Mouse (Mus musculus): ENCODE data around the gene Sptlc2.
"Not testable (repeated sequence)": the region's sequence is repeated elsewhere in the genome, so short reads cannot be mapped to it uniquely, and the experiment has no call there.

The Sptlc2 gene

GRCm38 (mm10) chr12:87330213-87330612 lies 57.9 kb downstream of the Sptlc2 start:
- DNase-seq: no peak

GRCm38 (mm10) chr12:87328025-87328424 lies 60.1 kb downstream of the Sptlc2 start:
- no peak for DNase-seq

- no peak for DNase-seq
Measured at GRCm38 (mm10) chr12:87327610-87328009, 60.5 kb downstream of the Sptlc2 start.

DNA sequence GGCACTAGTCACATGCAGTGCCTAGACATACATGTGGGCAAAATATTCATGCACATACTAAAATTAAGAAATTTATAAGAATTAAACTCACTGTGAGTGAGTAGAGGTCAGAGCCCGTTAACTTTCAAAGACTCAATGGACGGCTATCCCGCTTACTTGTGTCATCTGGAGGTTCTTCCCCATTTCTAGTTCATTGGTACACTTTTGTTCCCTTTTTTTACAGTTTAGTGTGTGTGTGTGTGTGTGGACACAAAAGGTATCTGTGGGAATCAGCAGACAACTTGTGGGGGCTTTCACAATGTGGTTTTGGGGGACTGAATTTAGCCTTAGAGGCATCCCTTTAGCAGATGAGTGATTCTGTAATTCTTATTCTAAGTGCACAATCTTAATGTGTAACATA lies 62.7 kb downstream of the Sptlc2 start:
- no peak for DNase-seq

- no peak for DNase-seq
Measured at GRCm38 (mm10) chr12:87319229-87319628, 68.9 kb downstream of the Sptlc2 start.

DNA sequence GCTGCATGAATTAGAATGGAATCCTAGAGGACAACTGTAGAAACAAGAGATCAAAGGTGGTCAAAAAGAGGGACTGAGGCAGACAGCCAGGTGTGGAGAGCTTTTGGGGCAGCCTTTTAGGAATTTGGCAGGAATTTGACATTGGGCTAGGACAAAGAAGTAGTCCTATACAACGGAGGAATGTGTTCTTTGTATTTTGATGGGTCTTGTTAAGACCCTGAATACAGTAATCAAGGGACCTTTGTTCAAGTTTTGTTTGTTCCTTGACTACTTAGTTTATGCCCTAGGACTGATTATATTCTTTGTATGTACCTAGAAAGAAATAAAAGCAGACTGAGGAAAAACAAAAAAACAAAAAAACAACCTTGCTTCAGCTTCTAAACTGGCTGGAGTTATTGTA lies 70.2 kb downstream of the Sptlc2 start:
- DNase-seq: no peak

DNA sequence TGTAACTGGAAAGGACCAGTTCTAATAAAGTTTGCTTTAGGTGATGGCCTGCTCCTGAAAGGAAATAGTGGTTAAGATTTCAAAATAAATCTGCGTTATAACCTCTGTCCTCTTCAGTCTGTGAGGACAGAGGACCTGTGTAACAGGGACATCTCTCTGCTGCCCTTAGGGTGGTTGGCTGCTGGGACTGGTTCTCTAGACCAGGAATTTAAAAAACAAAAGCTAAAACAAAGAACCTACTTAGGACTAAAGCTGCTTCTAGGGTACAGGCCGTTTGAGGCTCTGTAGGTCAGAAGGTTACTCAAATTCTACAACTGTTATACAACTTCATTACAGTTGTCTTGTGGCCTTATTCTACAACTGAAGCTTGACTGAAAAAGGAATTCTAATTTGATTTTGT lies 75.1 kb downstream of the Sptlc2 start:
- DNase-seq: no peak

GRCm38 (mm10) chr12:87306584-87306844 lies 81.6 kb downstream of the Sptlc2 start:
- DNase-seq: not testable (repeated sequence)

DNA sequence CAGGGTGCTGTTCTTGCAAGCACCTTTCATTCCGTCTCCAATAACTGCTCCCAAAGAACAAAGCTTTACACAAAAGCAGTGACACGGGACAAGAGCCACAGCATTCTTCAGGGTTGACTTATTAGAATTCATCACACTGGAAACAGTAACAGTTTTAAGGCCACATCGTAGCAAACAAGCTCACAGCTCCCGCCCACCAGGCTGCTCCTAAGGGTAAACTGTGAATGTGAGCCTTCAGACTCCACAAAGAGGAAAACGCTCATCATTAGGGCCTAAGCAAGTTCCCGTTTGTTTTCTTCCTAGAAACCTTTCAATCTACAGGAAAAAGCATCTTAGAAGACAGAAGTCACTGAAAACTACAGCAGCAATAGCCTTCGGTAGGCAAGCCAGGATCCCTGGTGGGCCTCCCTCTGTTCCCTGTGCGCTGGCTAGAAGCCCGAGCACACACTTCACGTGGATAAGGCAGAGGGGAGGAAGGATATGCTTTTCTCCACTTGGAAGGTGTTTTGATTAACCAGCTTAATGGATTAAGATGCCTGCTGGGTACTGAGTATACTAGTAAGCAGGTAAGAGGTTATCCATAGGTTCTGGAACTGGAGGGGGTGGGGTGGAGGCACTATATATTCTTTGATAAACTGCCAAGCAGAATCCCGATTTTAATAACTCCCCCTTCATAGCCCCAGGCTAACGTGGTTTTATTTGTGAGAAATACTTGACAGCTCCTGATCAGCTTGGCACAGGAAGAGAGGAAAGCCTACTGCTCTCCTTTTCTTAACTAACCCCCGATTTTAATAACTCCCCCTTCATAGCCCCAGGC lies 82.2 kb downstream of the Sptlc2 start:
- no peak for DNase-seq

DNA sequence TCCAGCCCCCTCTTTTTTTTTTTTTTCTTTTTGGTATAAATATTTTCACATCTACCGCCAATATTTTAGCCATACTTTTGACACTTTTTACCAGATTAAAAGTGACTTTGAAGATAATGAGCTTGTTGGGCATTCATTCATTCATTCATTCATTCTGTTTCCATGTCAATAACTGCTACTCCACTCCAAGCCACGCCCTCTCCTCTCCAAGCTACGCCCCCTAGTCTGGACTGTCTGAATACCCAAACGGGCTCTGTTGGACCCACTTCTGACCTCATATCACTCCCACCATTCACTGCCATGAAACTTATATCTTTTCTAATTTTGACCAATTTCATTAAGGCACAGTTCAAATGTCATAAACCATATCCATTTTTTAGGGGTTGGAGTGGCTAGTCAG lies 87.0 kb downstream of the Sptlc2 start:
- DNase-seq: no peak

DNA sequence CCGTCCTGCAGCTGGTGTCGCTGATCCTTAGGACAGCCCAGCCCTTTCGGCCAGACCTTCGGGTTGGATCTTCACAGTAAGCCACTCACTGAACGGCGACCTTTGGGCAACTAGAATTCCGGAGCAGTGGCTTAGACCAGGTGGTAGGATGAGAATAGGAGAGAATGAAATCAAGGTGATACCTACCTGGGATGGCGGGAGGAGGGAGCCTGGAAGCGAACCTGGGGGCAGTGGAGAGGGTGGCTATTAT lies 87.8 kb downstream of the Sptlc2 start:
- peak in 1 of 2 experiments; percentile 12 for DNase-seq

- peak; percentile 25 to 46 for DNase-seq
Measured at GRCm38 (mm10) chr12:87299657-87300440, 88.3 kb downstream of the Sptlc2 start, which contains the start of gene Ism2. TSS of gene Ism2 (minus strand) at chr12:87299705.

GRCm38 (mm10) chr12:87299037-87299656 lies 89.0 kb downstream of the Sptlc2 start:
- peak in 1 of 2 experiments; percentile 49 for DNase-seq

- DNase-seq: peak in 1 of 2 experiments; percentile 37
Measured at GRCm38 (mm10) chr12:87293934-87294333, 94.2 kb downstream of the Sptlc2 start.

DNA sequence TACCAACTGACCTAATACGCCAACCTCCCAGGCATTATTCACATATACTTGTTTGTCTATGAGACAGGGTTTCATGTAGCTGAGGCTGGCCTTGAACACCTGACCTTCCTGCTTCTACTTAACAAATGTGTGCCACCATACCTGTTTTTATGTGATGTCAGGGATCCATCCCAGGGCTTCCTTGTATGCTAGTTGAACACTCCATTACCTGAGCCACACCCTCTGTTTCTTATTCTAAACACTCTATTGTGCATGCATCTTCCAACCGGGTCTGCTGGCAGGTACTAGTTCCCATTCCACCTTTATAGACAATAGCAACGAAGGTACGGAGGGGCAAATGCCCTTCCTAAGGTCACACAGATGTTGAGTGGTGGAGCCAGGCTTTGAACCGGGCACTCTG lies 99.1 kb downstream of the Sptlc2 start:
- DNase-seq: no peak

DNA sequence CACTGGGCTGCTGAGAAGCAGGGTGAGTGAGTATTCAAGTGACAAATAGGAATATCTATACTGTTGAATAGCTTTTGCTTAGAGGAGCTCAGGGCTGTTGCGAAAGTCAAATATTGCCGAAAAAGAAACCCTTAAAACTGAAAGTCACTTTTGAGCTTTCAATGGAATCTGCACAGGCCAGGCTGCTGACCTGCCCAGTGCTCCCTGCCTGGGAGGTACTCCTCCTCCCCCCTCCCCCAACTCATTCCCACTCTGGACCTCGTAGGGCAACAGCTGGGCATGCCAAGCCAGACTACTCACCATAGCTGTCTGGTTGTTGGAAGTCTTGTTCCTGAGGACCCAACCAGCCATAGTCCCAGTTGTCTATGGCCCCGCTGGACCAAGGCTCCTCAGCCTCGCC lies 103.4 kb downstream of the Sptlc2 start:
- DNase-seq: no peak

DNA sequence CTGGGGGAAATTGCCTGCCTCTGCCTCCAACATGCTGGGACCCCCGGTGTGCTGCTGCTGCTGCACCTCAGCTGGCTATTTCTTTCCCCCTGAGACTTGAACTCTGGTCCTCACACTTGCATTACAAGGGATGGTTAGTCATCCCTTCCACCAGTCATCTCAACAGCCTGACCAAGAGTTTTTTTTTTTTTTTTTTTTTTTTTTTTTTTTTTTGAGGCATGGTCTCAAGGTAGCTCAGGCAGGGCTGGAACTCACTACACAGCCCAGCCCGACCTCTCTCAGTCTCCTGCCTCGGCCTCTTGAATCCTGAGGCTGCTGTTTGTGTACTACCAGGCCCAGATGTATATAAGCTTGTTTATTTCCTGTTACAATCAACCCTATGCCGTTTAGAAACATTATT lies 103.9 kb downstream of the Sptlc2 start:
- DNase-seq: no peak

DNA sequence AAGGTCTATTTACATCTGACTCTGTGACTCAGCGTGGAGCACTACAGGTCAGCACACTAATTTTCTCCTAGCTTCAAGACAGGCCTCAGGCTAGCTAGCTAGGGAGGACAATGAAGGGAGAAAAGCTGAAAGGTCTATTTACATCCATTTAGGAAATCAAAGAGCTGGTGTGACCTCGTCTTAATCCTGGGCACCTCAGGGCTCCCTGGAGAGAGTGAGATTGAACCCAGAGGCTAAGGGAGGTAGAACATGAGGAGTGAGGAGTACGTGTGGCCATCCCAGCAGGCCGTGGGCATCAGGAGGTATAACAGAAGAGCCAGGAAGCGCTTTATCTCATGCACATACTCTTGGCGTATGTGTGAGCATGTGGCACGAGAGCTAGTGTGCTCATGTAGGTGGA lies 104.4 kb downstream of the Sptlc2 start:
- no peak for DNase-seq

DNA sequence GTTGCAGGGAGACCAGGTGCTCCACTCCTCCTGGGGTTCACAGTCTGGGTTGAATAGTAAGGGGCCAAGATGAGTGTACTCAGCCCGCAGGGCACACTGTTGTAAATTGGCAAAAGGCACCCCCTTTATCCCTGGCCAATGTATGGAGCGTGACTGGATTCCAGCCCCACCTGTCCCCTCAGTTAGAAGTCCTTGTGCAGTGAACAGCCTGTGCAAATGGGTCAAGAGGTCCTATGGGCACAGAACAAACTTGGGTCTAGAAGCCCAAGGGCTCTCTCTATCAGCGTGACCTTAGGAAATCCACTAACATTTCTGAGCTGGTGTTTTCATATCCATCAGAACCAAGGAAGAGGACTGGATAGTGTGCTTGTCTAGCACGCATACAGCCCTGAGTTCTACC lies 105.4 kb downstream of the Sptlc2 start:
- no peak for DNase-seq

- DNase-seq: no peak
Measured at GRCm38 (mm10) chr12:87281766-87282165, 106.4 kb downstream of the Sptlc2 start.

DNA sequence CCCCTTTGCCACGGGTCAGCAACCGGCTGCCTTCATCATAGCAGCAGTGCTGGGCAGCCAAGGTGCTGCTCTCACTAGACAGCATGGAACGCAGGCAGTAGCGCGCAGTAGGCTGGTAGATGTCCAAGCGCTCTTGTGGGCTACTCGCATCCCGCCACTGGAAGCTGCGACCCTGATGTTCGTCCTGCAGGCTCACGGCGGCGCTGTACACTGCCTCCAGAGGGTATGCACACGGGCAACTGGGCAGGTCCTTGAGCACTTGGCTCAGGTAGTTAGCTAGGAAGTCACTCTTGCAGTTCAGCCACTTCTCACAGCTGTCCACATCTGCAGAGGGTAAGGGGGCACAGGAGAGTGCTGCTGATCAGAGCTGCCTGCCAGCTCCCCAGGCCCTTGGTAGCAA lies 108.3 kb downstream of the Sptlc2 start:
- DNase-seq: peak; percentile 13 to 48

- DNase-seq: no peak
Measured at GRCm38 (mm10) chr12:87279350-87279749, 108.8 kb downstream of the Sptlc2 start.

GRCm38 (mm10) chr12:87278118-87278730 lies 109.9 kb downstream of the Sptlc2 start:
- DNase-seq: no peak

DNA sequence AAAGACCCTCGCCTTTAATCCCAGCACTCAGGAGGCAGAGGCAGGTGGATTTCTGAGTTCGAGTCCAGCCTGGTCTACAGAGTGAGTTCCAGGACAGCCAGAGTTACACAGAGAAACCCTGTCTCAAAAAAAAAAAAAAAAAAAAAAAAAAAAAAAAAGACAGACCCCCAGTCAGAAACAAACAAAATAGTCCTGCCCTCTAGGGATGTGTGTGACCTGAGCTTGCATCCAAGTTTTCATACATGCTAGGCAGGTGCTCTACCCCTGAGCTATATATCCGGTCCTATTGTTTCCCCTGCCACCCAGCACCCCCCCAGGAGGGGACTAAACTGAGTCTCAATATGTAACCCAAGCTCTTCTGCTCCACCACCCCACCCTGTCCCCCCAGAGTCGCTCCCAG lies 110.9 kb downstream of the Sptlc2 start:
- not testable (repeated sequence) for DNase-seq

All from kidney, postnatal 25 days (tissue).